Mouse (Mus musculus) bone marrow macrophage, adult 2 months (primary cell): ENCODE results near the gene Slc7a7. TPM values are rescaled to one million over a fixed set of nuclear protein-coding genes. Genes with fewer than 3 reads are reported as not detected.

Experiments used
- H3K27ac ChIP-seq: 2 replicates; pipeline ENCODE4 v1.5.1; 2012; ENCODE audit warnings: low read depth, low read length; ENCODE audit not compliant: insufficient read depth
- H3K4me1 ChIP-seq: 2 replicates; pipeline ENCODE4 v1.6.1; 2012; ENCODE audit warnings: low read length; ENCODE audit not compliant: control insufficient read depth, insufficient read depth
- H3K4me3 ChIP-seq: 2 replicates; pipeline ENCODE4 v1.5.1; 2012; ENCODE audit warnings: mild to moderate bottlenecking, low read length, moderate library complexity; ENCODE audit not compliant: insufficient read depth
- CTCF ChIP-seq: IDR thresholded peaks from 2 replicates; pipeline ENCODE4 v1.5.1; 2012; ENCODE audit warnings: low read depth, mild to moderate bottlenecking, low read length, moderate library complexity
- POLR2A ChIP-seq: IDR thresholded peaks from 2 replicates; pipeline ENCODE4 v1.6.1; 2012; ENCODE audit warnings: mild to moderate bottlenecking, low read depth, low read length, borderline replicate concordance
- polyA plus RNA-seq: library from polyadenylated mRNA; stranded (reverse); fragments of >200 nt; gene quantifications from 2 replicates; pipeline ENCODE4 v1.2.4, GENCODE M21; 2012; ENCODE audit not compliant: missing spikeins, insufficient read depth, insufficient read length

Gene Slc7a7
- polyA plus RNA-seq, 1 experiment, result 32.7 TPM

GRCm38 (mm10) chr14:54443712-54444618 lies 26.4 kb upstream of the Slc7a7 start:
- peaks cover 62% of the 10 kb centered on the region for H3K4me1 ChIP-seq
- H3K27ac ChIP-seq, result no peak overlapping the region
- H3K4me3 ChIP-seq, result no peak overlapping the region
- TF ChIP-seq POLR2A (no peak), CTCF (peak; percentile 3; the same call in 1 of the 2 replicates)

DNA sequence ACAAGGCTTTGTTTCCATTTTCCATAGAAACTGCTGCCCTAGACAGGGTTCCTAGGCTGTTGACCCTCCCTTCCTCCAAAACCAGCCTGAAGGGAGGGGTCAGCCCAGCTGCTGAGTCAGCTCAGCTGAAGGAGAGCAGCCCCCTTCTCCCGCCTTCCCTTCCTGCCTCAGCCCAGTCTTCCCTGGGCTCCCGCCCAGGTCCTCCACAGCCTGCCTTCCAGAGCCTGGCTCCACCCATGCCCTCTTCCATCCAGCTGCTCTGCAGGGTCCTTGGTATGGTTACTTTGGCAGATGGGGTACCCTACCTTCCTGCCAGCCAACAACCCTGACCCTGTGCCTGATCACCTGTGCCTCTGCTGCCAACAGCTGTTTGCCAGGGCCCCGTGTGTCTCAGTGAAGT lies 25.6 kb upstream of the Slc7a7 start:
- TF ChIP-seq CTCF (no peak), POLR2A (no peak)
- peak overlapping the region; percentile 74 for H3K27ac ChIP-seq

GRCm38 (mm10) chr14:54442548-54442947 lies 25.0 kb upstream of the Slc7a7 start:
- Histone ChIP-seq H3K27ac (peak overlapping the region; percentile 74), H3K4me1 (peaks cover 52% of the 10 kb centered on the region), H3K4me3 (no peak overlapping the region)
- no peak for TF ChIP-seq CTCF
- TF ChIP-seq POLR2A, result no peak

More for the DNA sequence above, 25.6 kb upstream of the Slc7a7 start:
- peaks cover 54% of the 10 kb centered on the region for H3K4me1 ChIP-seq
- no peak overlapping the region for H3K4me3 ChIP-seq

DNA sequence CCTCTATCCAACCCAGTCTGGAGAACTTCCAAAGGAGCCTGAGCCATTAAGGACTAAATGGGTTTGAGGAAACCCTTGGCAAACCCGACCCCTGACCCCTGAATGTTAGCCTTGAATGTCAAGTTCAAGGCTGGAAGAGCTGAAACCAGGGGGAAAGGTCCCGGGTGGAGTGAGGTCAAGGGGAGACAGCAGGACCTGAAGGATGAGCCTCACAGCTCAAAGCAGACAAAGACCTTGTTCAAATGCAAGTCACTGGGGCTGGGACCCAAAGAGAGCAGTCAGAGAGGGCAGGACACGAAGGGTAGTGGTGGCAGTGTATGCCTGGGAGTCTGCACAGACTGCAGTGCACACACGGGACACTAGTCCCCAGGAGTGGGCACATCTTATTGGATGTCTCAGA lies 23.8 kb upstream of the Slc7a7 start:
- no peak overlapping the region for H3K4me3 ChIP-seq
- H3K27ac ChIP-seq, result peak overlapping the region; percentile 30; the same call in 1 of the 2 replicates
- no peak for TF ChIP-seq POLR2A
- TF ChIP-seq CTCF, result no peak
- peaks cover 52% of the 10 kb centered on the region for H3K4me1 ChIP-seq

DNA sequence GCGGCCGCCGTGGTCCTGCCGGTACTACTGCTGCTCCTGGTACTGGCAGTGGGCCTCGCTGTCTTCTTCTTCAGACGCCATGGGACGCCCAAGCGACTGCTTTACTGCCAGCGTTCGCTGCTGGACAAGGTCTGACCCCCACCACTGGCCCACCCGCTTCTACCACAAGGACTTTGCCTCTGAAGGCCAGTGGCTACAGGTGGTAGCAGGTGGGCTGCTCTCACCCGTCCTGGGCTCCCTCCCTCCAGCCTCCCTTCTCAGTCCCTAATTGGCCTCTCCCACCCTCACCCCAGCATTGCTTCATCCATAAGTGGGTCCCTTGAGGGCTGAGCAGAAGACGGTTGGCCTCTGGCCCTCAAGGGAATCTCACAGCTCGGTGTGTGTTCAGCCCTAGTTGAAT lies 23.0 kb upstream of the Slc7a7 start:
- Histone ChIP-seq H3K27ac (no peak overlapping the region), H3K4me3 (no peak overlapping the region), H3K4me1 (peaks cover 48% of the 10 kb centered on the region)
- TF ChIP-seq POLR2A (no peak), CTCF (no peak)

- H3K27ac ChIP-seq, result no peak overlapping the region
- peaks cover 45% of the 10 kb centered on the region for H3K4me1 ChIP-seq
- TF ChIP-seq POLR2A (no peak), CTCF (no peak)
- no peak overlapping the region for H3K4me3 ChIP-seq
These were observed 22.0 kb upstream of the Slc7a7 start for GRCm38 (mm10) chr14:54439610-54440009.

GRCm38 (mm10) chr14:54439155-54439554 lies 21.6 kb upstream of the Slc7a7 start:
- TF ChIP-seq CTCF (no peak), POLR2A (no peak)
- Histone ChIP-seq H3K4me1 (peaks cover 45% of the 10 kb centered on the region), H3K4me3 (no peak overlapping the region), H3K27ac (no peak overlapping the region)

- Histone ChIP-seq H3K27ac (no peak overlapping the region), H3K4me3 (no peak overlapping the region), H3K4me1 (peaks cover 33% of the 10 kb centered on the region)
- no peak for TF ChIP-seq POLR2A
These were observed 17.8 kb upstream of the Slc7a7 start for GRCm38 (mm10) chr14:54435194-54435918.

- Histone ChIP-seq H3K4me3 (peak overlapping the region; percentile 52), H3K4me1 (peaks cover 28% of the 10 kb centered on the region), H3K27ac (peak overlapping the region; percentile 13)
- no peak for TF ChIP-seq POLR2A
- no peak for TF ChIP-seq CTCF
These were observed 16.5 kb upstream of the Slc7a7 start for GRCm38 (mm10) chr14:54433941-54434531.
